Mouse (Mus musculus): ENCODE measurements around the gene Zscan2.
A peak's percentile ranks its signal among the peaks of the same experiment; 100 is the strongest.
"Not testable (repeated sequence)": the region's sequence is repeated elsewhere in the genome, so short reads cannot be mapped to it uniquely, and the experiment has no call there.

Gene Zscan2

DNA sequence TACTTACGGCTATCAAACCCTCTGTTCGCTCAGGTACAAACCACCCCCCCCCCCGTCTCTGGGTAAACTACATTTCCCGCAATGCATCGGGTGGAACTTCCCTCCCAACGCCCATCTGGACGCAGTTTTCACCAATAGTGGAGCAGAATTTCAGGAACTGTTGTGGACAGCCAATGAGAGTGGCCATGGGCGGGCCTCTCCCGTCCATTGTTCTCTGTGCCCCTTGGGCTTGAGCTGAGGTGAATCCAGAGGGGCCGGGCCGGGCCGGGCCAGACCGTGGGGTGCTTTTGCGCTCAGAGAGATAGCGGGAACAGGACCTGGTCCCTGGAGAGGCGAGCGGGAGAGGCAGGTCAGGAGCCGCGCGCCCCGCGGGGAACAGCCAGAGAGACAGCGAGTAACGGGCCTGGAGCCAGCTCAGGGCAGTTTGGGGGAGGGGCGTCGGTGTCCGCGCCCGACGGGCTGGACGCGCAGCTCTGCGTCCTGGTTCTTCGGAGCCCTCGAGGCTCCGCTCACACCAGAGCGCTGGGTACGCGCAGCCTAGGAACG, at the start of gene Zscan2:
Zscan2 (plus strand) TSS at position 192 of the 546 bp plus-strand sequence.
- peak; percentile 89 for DNase-seq (ENCODE audit: low spot score)

- no peak for DNase-seq (ENCODE audit: low spot score)
Measured at GRCm38 (mm10) chr7:80813397-80813796, 47.3 kb upstream of the Zscan2 start.

DNA sequence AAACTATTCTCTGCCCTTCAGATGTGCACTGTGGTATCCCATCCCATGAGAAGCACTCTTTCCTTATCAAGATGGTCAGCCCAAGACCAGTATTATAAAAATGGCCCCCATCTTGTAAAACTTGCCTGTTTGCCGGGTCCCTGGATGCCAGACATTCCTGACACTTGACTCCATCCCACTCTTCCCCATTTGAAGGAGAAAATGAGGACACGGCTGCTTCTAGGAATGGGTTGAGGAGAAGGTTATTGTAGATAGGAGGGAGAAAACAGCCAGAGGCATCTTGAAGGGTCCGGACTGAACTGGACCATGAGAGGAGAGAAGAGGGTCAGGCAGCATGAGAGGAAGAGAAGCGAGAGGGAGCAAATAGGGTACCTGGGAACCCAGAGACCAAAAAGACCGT, 44.1 kb upstream of the Zscan2 start:
- no peak for DNase-seq (ENCODE audit: low spot score)

- no peak for DNase-seq (ENCODE audit: low spot score)
Measured at GRCm38 (mm10) chr7:80820838-80821237, 39.9 kb upstream of the Zscan2 start.

- no peak for DNase-seq (ENCODE audit: low spot score)
Measured at GRCm38 (mm10) chr7:80823267-80823666, 37.5 kb upstream of the Zscan2 start.

DNA sequence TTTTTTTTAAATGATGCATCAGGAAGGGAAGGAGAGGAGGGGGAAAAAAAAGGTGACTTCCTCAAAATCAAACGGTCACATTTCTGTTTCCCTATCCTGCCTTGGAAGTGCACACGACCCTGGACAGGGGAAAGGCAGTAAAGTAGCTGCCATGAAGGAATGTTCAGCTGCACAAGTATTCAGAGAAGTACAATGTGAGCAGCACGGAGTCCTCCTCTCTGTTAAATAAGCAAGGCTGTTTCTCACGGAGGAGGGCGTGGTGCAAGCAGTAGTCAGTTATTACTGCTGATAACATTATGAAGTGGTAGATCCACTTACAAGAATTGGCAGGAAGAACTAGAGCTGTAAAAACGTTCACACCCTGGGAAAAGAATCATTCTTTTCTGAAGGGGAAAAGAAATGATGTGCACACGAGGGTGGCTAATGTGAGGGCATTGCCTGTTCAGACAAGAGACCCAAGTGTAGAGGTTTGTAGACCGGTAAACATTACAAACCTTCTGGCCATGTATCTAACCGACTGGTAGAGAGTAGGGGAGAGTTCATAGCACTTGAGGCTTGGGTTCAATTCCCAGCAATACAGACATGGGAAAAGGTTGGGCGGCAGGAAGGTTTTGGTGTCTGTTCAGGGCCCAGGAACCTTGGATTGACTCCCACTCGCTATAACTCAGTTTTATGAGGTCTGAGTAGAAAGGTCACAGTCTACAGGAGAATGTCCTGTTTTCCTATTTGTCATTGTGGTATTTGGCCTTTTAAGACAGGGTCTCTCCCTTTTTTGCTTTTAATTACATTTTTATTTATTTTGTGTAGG, 36.6 kb upstream of the Zscan2 start:
- DNase-seq (ENCODE audit: low spot score), result no peak

DNA sequence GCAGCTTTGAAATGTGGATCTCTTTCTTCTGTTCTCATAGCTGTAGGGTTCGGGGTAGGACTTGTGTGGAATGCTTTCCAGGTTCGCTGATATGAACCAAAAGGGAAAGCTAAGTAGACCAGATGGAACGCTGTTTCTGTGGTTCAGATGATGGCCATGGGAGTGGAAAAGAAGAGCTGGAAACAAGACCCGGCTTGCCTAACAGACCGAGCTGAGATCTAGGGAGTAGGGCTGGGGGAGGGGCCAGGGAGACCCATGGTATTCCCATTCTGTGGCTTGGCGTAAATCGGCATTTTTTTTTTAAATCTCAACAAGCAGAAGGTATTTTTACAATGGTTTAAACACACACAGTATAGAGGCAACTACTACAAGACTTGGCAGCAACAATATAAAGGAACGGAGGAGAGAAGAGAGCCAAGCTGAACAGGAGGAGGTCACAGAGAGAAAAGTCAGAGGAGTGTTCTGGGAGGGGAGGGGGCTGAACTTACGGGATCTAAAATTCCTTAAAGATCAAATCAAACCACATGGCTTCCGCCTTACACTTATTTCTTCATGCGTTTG, 34.8 kb upstream of the Zscan2 start, which contains the start of gene Iqgap1:
Iqgap1 (minus strand) TSS at position 132 of the 561 bp plus-strand sequence.
- DNase-seq (ENCODE audit: low spot score), result no peak

DNA sequence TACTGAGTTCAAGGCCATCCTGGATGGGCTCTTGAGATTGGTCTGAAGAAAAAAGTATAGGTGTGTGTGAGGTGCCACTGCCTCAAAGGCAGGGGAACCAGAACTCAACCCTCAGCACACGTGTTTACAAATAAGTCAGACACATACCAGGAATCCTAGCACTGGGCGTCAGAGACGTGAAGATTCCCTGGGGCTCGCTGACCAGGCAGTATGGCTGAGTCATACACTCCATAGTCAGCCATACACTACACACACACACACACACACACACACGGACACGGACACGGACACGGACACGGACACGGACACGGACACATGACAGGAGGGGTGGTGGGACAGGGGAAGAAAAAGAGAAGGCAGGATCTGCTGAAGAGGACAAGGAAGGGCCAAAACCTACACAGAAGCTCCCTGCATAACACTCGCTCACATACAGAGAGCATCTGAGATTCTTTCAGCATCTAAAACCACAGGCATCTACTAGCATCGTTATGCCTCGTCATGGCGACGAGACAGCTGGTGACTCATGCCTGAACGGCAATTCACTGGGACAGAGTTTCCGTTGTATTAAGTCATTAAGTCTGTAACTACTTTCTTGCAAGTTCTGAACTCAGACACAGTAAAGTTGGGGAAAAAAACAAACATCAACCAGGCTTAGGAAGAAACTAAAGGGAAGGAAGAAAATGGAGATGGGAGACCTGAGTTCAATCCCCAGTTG, 32.4 kb upstream of the Zscan2 start:
- DNase-seq (ENCODE audit: low spot score), result no peak

DNA sequence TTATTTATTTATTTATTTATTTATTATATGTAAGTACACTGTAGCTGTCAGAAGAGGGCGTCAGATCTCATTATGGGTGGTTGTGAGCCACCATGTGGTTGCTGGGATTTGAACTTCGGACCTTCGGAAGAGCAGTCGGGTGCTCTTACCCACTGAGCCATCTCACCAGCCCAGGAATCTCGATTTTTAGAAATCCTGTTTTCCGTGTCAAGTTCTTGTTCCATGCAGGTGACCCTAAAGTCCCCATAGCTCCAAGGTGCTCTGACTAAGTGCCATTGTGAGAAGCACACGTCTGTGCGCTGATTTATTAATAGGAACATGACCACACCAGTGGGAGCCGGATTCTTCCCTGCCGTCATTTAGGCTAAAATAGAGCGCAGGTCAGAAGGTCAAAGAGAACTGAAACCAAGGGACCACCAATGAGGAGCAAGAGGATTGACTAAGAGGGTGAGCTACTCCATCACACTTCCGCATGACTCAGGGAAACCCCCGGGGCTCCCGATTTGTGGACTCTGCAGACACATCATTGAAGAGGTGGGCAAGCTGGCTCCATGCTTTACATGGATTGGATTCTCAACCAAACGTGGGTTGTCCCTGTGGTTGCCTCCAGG, 30.4 kb upstream of the Zscan2 start:
- DNase-seq (ENCODE audit: low spot score), result no peak

GRCm38 (mm10) chr7:80832191-80832590, 28.5 kb upstream of the Zscan2 start:
- DNase-seq (ENCODE audit: low spot score), result no peak

- not testable (repeated sequence) for DNase-seq (ENCODE audit: low spot score)
Measured at GRCm38 (mm10) chr7:80832996-80833650, 27.6 kb upstream of the Zscan2 start.

- no peak for DNase-seq (ENCODE audit: low spot score)
Measured at GRCm38 (mm10) chr7:80833651-80834532, 26.8 kb upstream of the Zscan2 start.

DNA sequence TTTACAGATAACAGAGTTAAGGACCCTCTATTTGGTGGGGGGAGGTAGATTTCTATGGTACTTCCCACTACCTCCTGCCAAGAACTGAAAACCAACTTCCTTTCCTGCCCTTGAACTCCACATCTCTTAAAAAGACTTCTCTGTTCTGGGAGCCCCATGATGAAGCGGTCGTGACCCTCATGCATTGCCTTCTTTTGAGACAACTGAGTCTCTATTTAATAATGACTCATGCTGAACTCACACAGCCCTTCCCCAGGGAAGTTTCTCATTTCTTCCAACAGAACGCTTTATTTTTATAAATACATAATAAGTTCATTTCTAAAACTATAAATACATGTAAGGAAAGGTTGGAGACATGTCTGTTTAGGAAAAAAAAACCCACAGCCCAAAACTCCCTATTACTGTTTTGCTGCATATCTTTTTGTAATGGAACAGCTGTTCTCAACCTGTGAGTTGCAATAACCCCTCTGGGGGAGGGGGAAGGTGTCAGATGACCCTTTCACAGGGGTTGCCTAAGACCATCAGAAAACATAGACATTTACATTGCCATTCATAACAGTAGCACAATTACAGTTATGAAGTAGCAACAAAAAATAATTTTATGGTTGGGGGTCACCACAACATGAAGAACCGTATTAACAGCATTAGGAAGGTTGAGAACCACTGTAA, 24.6 kb upstream of the Zscan2 start:
- DNase-seq (ENCODE audit: low spot score), result no peak

- DNase-seq (ENCODE audit: low spot score), result no peak
Measured at GRCm38 (mm10) chr7:80837736-80838135, 23.0 kb upstream of the Zscan2 start.

DNA sequence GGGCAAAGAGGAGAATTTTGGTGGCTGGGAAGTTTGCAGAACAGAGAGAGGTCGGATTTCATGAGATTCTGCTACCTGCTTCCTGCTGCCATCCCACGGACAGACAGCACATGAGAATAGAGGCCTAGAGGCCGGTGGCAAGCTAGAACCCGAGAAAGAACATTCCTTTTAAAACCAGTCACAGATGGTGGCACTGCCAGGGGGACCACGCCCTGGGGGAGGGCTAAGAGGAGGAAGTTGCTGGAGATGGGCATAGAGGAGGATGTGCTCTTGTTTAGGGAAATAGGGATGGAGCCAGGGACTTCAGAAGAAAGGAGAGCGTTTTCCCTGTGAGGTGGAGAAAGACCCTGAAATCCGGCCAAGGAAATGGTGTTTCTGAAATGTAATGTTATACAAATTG, 22.5 kb upstream of the Zscan2 start:
- DNase-seq (ENCODE audit: low spot score), result no peak

- no peak for DNase-seq (ENCODE audit: low spot score)
Measured at GRCm38 (mm10) chr7:80839755-80840154, 21.0 kb upstream of the Zscan2 start.

DNA sequence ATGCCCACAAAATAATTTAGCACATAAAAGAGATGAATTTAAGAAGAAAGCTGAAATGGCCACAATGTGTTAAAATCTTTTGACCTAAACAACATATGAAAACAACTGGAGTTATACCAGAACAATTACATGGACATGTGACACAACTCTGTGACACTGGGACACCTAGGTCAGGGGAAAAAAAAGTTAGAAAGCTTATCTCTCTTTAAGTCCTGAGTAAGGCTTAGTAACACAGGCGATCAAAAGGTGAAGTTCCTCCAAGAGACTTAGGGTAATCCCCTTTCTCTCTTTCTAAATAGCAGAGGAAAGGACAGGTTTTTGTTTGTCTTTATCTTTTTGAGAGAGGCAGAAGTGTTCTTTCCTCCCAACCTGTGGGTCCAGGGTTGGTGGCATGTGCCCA, 20.5 kb upstream of the Zscan2 start:
- DNase-seq (ENCODE audit: low spot score), result no peak

DNA sequence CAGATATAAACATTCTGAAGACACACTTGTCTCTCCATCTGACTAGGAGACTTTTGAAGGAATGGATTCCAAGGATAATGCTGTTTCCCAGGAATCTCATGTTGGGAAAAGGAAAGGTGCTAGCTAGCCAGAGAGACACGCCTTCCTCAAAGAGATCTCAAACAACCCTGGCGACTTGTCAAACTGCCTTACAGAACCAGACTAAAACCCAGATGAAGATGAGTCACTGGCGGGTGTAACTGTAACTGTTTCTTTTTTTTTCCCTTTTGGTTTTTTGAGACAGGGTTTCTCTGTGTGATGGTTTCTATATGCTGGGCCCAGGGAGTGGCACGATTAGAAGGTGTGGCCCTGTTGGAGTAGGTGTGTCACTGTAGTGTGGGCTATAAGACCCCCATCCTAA, 19.8 kb upstream of the Zscan2 start:
- no peak for DNase-seq (ENCODE audit: low spot score)

GRCm38 (mm10) chr7:80842132-80842531, 18.6 kb upstream of the Zscan2 start:
- DNase-seq (ENCODE audit: low spot score), result no peak

- no peak for DNase-seq (ENCODE audit: low spot score)
Measured at GRCm38 (mm10) chr7:80843176-80843575, 17.5 kb upstream of the Zscan2 start.

Measured in left cerebral cortex, adult 11 months (tissue).